Mouse (Mus musculus): ENCODE data around the gene Gtf2i.

DNA sequence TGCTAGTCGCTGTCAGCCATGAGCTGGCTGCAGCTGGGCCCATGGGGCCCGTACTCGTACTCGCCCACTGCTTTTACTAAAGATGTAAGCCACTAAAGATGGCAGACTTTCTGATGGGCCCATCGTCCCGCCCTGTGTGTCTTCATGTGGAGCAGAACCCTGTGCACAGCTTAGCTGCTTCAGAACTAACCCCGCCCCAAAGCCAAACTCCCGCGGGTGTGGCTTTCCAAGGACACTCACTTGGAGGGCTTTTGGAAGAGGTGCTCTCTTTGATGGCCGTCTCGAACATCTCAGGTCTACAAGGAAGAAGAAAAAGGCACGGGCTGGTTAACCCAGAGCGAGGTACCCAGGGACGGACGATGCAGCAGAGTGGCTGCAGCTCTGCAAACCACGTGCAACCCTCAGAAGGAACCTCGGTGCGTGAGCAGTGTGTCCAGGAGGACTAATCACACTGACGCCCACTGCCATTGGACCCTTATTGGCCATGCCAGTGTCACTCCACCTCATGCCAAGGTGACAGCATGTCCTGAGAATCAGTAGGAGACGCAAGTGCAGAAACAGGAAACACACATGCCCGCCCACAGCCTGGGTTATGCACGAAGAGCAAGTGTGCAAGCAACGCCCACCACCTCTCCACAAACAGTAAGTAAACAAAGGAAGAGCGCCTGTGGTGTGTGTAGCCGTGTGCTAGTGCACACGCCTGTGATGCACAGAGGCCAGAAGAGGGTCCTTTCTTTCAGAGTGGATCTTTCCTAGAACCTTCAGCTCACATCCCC lies 70.7 kb downstream of the Gtf2i start:
- TF ChIP-seq CTCF (IDR thresholded peaks at IDR 0.05; ENCODE audit: borderline replicate concordance, control insufficient read depth, extremely low read depth, insufficient read depth, low read length, poor library complexity) (no peak), POLR2A (IDR thresholded peaks at IDR 0.05; ENCODE audit: control insufficient read depth, extremely low read depth, insufficient read depth, low read length, poor library complexity) (no peak)
